Mouse (Mus musculus): ENCODE results near the gene Clcn1.

GRCm38 (mm10) chr6:42343361-42344120 lies 57.1 kb downstream of the Clcn1 start:
- no peak for TF ChIP-seq CTCF (IDR thresholded peaks at IDR 0.05; ENCODE audit: low read depth)
- TF ChIP-seq EP300 (IDR thresholded peaks at IDR 0.05; ENCODE audit: low read depth) = no peak
